Mouse (Mus musculus): ENCODE measurements around the gene Mat2b.

Gene Mat2b

DNA sequence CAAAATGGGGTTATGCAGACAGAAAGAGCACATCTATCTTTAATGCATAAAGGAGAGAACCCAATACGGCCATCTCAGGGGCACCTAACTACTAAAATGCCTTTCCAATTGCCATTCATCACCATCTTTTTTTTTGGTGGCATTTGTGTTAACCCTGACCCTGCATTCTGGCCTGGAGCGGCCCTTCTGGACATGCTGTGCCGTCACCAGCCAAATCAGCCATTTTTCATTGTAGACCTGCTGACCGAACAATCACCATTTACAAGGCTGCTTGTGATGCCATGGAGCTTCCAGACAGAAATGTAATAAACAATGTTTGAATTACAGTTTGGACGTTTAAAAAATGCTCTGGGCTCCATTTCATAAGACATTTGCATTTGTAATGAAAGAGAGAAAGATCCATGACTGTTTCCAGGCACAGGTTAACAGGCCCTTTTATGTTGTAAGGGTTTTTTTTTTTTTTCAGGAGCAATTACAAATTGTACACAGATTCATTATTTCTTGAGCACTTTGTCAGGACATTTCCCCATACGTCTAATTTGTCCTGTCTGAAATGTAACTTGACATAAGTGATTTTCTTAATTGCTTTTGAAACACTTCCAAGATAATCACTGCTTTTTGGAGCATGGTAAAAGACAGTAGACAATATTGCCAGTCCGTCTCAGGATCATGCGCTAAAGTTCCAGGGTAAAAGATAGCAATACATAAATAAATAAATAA lies 45.1 kb downstream of the Mat2b start:
- no peak for DNase-seq

DNA sequence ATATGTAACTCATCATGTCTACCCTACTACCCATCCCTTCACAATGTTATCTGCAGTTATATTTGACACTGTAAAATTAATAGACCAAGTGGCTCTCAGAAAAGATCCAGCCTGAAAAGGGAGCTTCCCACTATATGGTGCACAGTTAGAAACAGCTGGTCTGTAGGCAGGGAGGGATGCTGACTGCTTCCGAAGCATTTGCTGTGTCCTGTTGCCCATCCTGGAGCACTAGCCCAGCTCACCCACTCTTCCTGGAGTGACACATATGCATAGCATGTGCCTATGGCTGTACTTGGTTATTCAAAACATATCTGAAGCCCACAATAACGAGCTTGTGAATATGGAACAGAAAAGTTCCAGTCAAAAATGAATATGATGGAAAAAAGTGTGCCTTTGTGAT lies 47.8 kb downstream of the Mat2b start:
- DNase-seq: no peak

Measured in B cell, adult 2 months (primary cell).